Mouse (Mus musculus) gastrocnemius, adult 18-20 months (tissue): ENCODE data around the gene Cdk5rap2. TPM values are rescaled to one million over a fixed set of nuclear protein-coding genes. Genes with fewer than 3 reads are reported as not detected.

Experiments used
- DNase-seq: peaks from one replicate; pipeline ENCODE4 v3.0.0; 2021; ENCODE audit warnings: low spot score
- total RNA-seq, 2 experiments: library from RNA; stranded (reverse); gene quantifications; 2 replicates each; pipeline ENCODE4 v1.2.3; 2021

The Cdk5rap2 gene
- total RNA-seq, 2 experiments from 2014 or later: 7.0 to 7.4 TPM

DNA sequence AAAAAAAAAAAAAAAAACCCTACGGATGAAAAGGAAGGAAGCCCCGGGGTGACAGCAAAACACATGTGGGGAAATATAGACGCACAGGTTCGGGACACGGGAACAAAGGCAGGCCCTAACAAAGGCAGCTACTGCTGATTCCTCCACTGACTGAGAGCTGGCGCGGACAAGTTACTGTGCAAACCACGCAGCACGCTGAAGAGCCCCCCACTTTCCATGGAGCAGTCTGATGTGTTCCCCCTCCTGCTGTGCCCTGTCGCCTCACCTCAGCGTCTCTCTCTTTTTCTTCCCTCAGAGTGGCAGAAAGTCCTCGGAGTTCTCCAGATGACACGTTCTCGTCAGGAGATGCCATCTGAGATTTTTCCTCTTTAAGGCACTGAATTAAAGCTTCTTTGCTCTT is 55.8 kb downstream of the Cdk5rap2 start:
- no peak for DNase-seq

DNA sequence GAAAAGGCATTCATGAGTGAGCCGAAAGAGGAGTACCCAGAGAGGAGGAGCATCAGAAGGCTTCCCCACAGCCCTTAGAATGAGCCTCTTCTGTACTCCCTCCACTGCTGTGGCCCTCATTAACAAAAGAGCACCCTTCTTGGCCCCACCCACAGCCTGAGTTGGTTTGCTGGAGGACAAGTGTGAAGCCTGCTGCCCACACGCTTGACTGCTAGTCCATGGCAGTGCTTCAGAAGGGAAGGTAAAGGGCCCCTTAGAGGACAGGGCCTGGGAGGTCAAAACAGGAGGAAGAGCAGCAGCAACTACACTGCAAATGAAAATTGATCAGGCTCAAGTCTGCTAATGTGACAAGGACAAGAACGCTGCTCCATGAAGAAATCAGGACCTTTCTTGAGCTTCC is 56.6 kb downstream of the Cdk5rap2 start:
- no peak for DNase-seq

DNA sequence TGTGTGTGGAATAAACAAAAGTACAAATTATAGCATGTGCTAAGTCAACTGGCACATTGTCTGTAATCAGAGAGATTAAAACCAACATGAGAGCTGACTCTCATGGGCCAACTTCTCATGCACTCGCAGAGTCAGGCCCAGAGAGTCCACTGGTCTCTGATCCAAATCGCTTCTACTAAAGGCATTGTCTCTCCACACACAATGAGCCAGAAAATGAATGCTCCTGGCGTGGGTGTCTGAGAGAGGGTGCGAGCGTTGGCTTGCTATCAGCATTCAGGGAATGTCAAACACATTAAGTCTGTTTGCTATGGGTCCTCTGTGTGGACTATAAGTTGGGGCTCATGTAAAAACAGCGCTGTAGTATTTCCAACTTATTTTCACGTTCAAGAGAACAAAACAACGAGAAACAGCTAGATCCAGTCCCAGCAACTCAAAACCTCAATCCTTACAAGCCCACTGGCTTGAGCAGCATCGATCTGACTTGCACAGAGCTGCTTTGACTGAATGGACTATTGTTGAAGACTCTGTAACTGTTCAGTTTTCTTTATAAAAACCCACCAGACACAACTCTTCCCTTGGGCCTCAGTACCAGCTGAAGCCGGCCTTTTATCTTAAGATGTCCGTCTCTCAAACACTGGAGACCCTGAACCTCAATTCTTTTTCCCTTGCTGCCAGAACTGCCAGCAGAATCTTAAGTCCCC is 74.6 kb downstream of the Cdk5rap2 start:
- no peak for DNase-seq

DNA sequence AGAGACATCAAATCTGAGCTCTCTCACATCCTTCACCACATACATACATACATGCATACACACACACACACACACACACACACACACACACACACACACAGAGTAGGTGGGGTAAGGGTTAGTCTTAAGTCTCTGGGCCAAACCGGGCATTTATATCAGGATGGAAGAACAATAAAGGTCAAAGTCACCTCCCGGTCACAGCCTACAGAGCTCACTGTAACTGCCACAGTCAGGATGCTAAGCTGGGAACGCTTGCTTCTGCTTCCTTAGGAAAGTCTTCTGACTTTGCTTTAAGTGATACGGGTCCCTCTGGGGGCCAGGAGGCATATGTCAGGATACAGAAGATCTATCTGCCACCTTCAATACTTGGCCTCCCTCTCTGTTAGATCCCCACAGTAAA is 75.2 kb downstream of the Cdk5rap2 start:
- no peak for DNase-seq

DNA sequence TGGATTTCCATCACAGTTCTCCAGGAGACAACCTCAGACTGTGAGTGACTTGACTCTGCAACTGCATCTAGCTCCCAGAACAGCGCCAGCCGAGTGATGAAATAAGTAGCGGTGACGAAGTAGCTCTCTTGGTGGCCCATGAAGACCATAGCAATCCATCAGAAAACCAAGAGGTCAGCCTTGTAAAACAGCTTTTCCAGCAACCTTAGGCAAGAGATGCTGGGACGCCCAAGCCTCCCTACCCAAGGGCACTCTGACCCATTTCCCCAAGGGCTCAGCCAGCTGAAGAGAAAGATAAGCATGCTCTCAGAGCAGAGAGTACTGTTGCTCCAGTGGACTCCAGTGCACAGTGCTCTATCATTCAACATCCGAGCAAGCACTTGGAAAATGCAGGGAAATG is 77.3 kb downstream of the Cdk5rap2 start:
- no peak for DNase-seq

DNA sequence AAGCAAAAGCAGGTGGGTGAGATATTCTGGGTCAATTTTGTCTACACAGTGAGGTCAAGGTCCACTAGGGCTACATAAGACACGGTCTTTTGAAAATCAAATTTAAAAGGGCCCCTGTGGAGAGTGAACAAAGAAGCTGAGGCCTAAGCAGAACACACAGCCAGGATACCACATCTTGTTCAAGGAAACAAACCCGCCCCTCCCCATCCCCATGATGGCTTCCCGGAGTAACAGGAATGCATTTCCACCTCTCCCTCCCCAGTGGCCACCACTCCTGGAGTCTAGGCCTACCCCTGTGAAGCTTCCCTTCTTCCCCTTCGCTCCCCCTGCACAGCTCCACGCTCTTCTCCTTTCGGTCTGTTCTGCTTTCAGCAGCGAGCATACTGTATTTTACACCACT is 77.7 kb downstream of the Cdk5rap2 start:
- DNase-seq: no peak

DNA sequence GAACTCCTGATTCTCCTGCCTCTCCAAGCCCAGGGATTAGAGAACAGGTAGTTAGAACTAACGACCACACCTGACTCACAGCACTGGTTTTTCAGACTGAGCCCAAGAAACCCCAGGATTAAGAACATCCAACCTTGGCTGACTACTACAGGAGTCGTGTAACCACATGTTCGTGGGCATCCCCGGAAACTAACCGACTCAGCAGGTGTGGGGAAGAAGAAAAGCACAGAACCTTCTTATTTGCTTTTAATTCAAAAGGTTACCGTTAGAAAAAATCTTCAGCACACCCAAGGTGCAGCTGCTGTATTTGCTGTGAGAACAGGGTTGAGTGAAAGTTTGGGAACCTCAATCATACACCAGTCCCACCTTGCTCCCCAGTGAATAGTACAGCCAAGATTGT is 79.1 kb downstream of the Cdk5rap2 start:
- no peak for DNase-seq

- no peak for DNase-seq
Measured at GRCm38 (mm10) chr4:70328033-70328432, 82.2 kb downstream of the Cdk5rap2 start.

GRCm38 (mm10) chr4:70327436-70327835 is 82.8 kb downstream of the Cdk5rap2 start:
- no peak for DNase-seq

- no peak for DNase-seq
Measured at GRCm38 (mm10) chr4:70321586-70321985, 88.7 kb downstream of the Cdk5rap2 start.

- no peak for DNase-seq
Measured at GRCm38 (mm10) chr4:70312170-70312569, 98.1 kb downstream of the Cdk5rap2 start.

GRCm38 (mm10) chr4:70311530-70311929 is 98.7 kb downstream of the Cdk5rap2 start:
- peak; percentile 4 for DNase-seq

DNA sequence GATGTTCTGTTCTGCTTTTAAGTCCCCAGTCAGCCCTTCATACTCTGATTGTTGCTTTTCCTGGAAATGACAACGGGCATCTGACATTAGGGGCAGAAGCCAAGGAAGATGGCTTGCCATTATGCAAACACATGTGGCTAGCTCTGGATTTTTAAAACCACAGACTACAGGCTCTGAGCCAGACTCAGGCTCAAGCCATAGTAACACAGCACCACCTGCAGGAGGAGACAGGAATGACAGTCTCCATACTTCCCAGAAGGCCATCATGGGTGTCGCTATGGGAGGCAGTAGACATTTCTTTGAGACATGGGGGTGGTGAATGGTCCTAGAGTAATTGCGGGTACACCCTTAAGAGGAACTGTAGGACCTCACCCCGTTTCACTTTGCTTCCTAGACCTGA is 103.0 kb downstream of the Cdk5rap2 start:
- peak; percentile 64 for DNase-seq

DNA sequence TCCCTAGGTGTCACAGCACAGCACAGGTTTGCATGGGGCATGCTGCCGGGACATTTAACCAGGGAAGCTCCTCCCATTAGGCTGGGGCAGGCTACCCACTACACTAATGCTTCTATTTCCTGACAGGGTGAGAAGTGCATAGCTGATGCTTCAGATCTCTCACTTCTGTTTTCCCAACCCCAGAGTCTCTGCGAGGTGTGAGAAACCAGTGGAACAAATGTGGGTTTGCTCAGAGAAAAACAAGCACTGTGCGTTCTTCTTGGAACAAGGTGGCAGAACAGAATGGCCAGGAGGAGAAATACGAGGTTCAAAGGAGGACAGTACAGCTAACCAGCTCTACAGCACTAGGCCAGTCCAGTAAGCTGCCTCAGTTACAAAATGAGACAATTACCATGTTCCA is 106.4 kb downstream of the Cdk5rap2 start:
- no peak for DNase-seq

- no peak for DNase-seq
Measured at GRCm38 (mm10) chr4:70301187-70301586, 109.1 kb downstream of the Cdk5rap2 start.

- no peak for DNase-seq
Measured at GRCm38 (mm10) chr4:70289361-70289760, 120.9 kb downstream of the Cdk5rap2 start.

GRCm38 (mm10) chr4:70283163-70283562 is 127.1 kb downstream of the Cdk5rap2 start:
- DNase-seq: no peak

- no peak for DNase-seq
Measured at GRCm38 (mm10) chr4:70278882-70279281, 131.4 kb downstream of the Cdk5rap2 start.

- no peak for DNase-seq
Measured at GRCm38 (mm10) chr4:70278057-70278456, 132.2 kb downstream of the Cdk5rap2 start.

DNA sequence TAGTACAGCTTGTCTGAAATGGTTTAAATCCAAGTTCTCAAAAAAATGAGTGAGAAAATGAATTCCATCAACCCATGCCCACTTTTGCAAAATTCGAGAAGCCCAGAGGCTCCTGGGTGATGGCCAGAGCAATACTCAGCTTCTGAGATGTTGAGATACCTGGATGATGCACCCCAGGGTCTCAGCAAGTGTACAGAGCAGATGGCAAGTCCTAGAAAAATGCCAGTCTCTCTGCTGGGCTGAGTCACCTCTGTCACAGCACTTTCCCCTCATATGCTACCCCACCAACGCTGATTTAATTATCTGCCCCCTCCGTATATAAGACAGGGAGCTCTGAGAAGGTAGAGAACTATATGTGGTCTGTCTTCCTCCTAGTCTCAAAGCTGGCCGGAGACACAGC is 137.3 kb downstream of the Cdk5rap2 start:
- DNase-seq: no peak

- DNase-seq: no peak
Measured at GRCm38 (mm10) chr4:70272527-70272926, 137.7 kb downstream of the Cdk5rap2 start.

GRCm38 (mm10) chr4:70267213-70267906 is 142.9 kb downstream of the Cdk5rap2 start:
- no peak for DNase-seq

- peak; percentile 24 for DNase-seq
Measured at GRCm38 (mm10) chr4:70265248-70265647, 145.0 kb downstream of the Cdk5rap2 start.
